Mouse (Mus musculus) C2C12 (cell line): ENCODE measurements at regions not wholly inside any gene's neighbourhood (a gene's known extent, or its start where the extent isn't known, plus 50 kb on each side); places are given as distances from the start of the nearest gene placed in this dataset.
A peak's percentile ranks its signal among the peaks of the same experiment; 100 is the strongest.

Experiments
- H3K27me3 ChIP-seq: one replicate; pipeline ENCODE4 v1.6.1; 2011; ENCODE audit not compliant: control insufficient read depth, insufficient read depth, insufficient read length
- H3K36me3 ChIP-seq: one replicate; pipeline ENCODE4 v1.6.1; 2011; ENCODE audit not compliant: control insufficient read depth, insufficient read depth
- H3K4me3 ChIP-seq: one replicate; pipeline ENCODE4 v1.5.1; 2011; ENCODE audit warnings: mild to moderate bottlenecking, control low read depth; ENCODE audit not compliant: poor library complexity, insufficient read depth, severe bottlenecking
- H3K79me2 ChIP-seq: one replicate; pipeline ENCODE4 v1.6.1; 2011; ENCODE audit not compliant: control insufficient read depth, insufficient read depth
- H3K79me3 ChIP-seq: one replicate; pipeline ENCODE4 v1.6.1; 2011; ENCODE audit warnings: low read depth, control low read depth
- H3ac ChIP-seq: one replicate; pipeline ENCODE3; 2011; ENCODE audit warnings: low read depth; ENCODE audit not compliant: control insufficient read depth, insufficient read length
- CEBPB ChIP-seq: IDR thresholded peaks from one replicate; pipeline ENCODE4 v1.6.1; 2011; ENCODE audit warnings: low read depth, mild to moderate bottlenecking, control low read depth, moderate library complexity
- CTCF ChIP-seq: IDR thresholded peaks from one replicate; pipeline ENCODE4 v1.5.1; 2011; ENCODE audit not compliant: control insufficient read depth, insufficient read depth, insufficient read length
- FOSL1 ChIP-seq: IDR thresholded peaks from one replicate; pipeline ENCODE4 v1.8.0; 2011; ENCODE audit warnings: mild to moderate bottlenecking, low read length; ENCODE audit not compliant: poor library complexity, insufficient read depth, severe bottlenecking
- MAX ChIP-seq: IDR thresholded peaks from one replicate; pipeline ENCODE4 v1.6.1; 2011; ENCODE audit warnings: mild to moderate bottlenecking, control low read depth
- MYOD1 ChIP-seq: IDR thresholded peaks from one replicate; pipeline ENCODE4 v1.6.1; 2011; ENCODE audit warnings: low read depth; ENCODE audit not compliant: control insufficient read depth, insufficient read length
- MYOG ChIP-seq: IDR thresholded peaks from one replicate; pipeline ENCODE4 v1.6.1; 2011; ENCODE audit not compliant: control insufficient read depth, insufficient read length; ENCODE audit errors: extremely low read depth
- USF1 ChIP-seq: IDR thresholded peaks from one replicate; pipeline ENCODE4 v1.6.1; 2011; ENCODE audit warnings: low read depth, mild to moderate bottlenecking, control low read depth, moderate library complexity

DNA sequence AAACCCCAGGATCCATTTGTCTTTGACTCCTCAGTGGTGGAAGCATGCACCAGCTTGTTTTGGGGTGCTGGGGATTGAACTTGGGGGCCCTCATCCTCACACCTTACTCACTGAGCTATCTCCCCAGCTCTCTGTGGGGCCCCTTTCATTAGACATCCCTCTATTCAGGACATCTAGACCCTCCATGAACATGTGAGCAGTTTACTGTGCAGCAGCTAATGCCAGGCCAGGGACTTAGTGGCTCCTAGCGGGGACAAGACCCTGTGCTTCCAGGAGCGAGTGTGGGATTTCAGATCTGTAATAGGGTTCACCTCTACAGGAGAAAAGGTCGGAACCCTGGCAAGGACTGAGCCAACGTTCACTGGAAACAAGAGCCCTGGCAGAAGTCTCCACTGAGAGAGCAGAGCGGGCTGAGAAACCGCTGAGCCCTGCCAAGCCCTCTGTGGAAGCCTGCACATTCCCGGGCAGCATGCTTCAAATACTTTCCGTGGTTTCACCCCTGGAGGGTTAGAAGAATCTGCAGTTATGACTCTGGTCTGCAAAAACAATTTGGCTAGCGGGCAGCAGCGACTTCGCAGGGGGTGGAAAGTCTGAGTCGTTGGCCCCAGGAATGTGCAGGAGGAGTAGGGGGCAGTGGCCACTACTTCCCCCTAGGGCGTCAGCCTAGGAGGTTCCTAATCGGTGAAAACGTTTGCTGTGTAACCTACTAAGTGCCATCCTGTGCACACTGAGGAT lies 125.6 kb downstream of the Smad6 start:
- no peak overlapping the region for H3K4me3 ChIP-seq

DNA sequence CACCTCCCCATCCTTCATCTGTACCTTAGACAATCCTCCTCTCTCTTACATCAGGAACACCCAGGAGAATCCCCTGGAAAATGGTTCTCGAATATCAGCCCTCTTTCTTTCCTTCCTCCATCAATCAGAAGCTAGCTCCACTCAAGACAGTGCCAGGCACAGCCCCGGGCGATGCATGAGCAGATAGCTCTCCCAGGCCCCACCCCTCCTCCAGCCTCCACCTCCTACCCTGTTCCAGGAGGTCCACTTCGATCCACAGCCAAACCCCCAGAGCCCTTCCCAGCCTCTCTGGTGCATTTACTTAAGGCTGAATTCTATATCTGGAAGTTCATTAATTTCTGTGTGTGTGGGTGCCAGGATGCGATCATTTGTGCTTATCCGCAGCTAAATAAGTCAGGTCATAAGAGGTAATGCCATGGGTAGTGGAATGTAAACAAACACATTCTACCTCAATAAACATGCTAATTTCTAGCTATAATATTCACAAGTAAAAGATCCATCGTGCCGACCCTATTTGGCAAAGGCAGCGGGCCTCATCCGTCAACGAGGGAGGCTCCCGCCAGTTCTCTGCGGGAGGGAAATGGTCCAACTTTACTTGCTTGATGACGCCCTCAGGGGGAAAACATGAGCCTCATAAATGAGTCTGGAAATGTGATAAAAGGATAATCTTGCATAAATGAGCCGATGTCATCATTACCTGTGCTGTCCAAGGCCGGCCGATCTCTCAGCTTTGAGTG lies 129.5 kb downstream of the Smad6 start:
- Histone ChIP-seq H3K4me3 (no peak overlapping the region), H3K36me3 (no peaks in the 10 kb centered on the region), H3K79me3 (no peaks in the 10 kb centered on the region), H3K79me2 (no peaks in the 10 kb centered on the region), H3K27me3 (no peaks in the 10 kb centered on the region), H3ac (no peak overlapping the region)
- TF ChIP-seq FOSL1 (no peak), MYOD1 (no peak), MAX (no peak), MYOG (no peak), USF1 (no peak), CTCF (no peak), CEBPB (no peak)

More for the DNA sequence above, 125.6 kb downstream of the Smad6 start:
- Histone ChIP-seq H3K27me3 (no peaks in the 10 kb centered on the region), H3ac (no peak overlapping the region), H3K36me3 (no peaks in the 10 kb centered on the region), H3K79me3 (no peaks in the 10 kb centered on the region), H3K79me2 (no peaks in the 10 kb centered on the region)
- TF ChIP-seq MAX = no peak
- peak; percentile 66 for TF ChIP-seq FOSL1

DNA sequence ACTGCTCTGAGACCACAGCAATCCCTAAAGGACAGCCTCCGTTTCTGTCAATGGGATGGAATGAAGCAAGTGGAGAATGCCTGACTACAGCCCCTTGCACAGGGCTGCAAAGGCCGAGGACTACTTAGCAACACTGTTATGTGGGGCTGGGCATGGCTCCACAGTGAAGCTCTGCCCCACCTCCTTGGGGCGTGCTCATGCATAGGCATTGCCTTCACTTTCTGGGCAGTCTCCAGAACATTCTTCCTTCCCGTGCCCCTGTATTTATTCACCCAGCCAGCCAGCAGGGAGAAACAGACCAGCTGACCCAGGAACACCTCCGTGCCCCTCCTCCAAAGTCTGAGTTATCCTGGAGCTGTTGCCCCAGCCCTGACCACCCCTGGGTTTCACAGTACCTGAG lies 131.1 kb downstream of the Smad6 start:
- H3K79me2 ChIP-seq = no peaks in the 10 kb centered on the region
- H3K27me3 ChIP-seq = no peaks in the 10 kb centered on the region
- H3K4me3 ChIP-seq = no peak overlapping the region
- H3K79me3 ChIP-seq = no peaks in the 10 kb centered on the region
- no peak overlapping the region for H3ac ChIP-seq
- TF ChIP-seq CEBPB (no peak), MYOG (no peak), CTCF (no peak), MAX (no peak), MYOD1 (no peak), USF1 (no peak), FOSL1 (no peak)
- H3K36me3 ChIP-seq = no peaks in the 10 kb centered on the region

- no peak overlapping the region for H3K4me3 ChIP-seq
- no peaks in the 10 kb centered on the region for H3K36me3 ChIP-seq
- no peaks in the 10 kb centered on the region for H3K79me2 ChIP-seq
- no peaks in the 10 kb centered on the region for H3K27me3 ChIP-seq
- TF ChIP-seq FOSL1 (no peak), MYOD1 (no peak), MAX (no peak)
- H3ac ChIP-seq = no peak overlapping the region
- no peaks in the 10 kb centered on the region for H3K79me3 ChIP-seq
These were observed 131.8 kb upstream of the Smad3 start for GRCm38 (mm10) chr9:63889570-63889969.

DNA sequence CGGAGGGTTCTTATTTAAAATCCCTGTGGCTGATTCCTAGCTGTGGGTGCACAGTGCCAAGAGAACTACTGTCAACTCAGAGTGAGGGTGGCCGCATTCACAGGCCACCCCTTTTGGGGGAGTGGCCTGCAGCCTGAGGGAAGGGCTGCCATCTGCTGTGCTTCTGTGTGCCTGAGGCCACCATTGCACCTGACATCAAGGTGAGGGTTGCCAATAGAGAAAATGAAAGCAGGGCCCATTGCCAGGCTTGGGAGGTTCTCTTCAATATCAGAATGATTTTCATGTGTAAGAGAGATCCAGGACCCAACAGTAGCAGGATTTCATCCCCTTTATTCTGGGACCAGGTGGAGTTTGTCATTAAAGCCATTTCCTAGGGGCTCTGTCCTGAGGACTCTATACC lies 127.2 kb upstream of the Smad3 start:
- Histone ChIP-seq H3K27me3 (no peaks in the 10 kb centered on the region), H3K4me3 (no peak overlapping the region), H3K36me3 (no peaks in the 10 kb centered on the region), H3ac (no peak overlapping the region), H3K79me3 (no peaks in the 10 kb centered on the region), H3K79me2 (no peaks in the 10 kb centered on the region)
- no peak for TF ChIP-seq MYOD1
- TF ChIP-seq CTCF = no peak

- Histone ChIP-seq H3K79me2 (no peaks in the 10 kb centered on the region), H3K79me3 (no peaks in the 10 kb centered on the region), H3K36me3 (no peaks in the 10 kb centered on the region), H3ac (no peak overlapping the region), H3K27me3 (no peaks in the 10 kb centered on the region), H3K4me3 (no peak overlapping the region)
- TF ChIP-seq CTCF (no peak), CEBPB (no peak), MAX (no peak), USF1 (no peak), FOSL1 (no peak), MYOD1 (no peak), MYOG (no peak)
These were observed 126.1 kb upstream of the Smad3 start for GRCm38 (mm10) chr9:63883738-63884520.
